ENCODE assay signal across 30 mouse cellular contexts in the genomic region with DNA sequence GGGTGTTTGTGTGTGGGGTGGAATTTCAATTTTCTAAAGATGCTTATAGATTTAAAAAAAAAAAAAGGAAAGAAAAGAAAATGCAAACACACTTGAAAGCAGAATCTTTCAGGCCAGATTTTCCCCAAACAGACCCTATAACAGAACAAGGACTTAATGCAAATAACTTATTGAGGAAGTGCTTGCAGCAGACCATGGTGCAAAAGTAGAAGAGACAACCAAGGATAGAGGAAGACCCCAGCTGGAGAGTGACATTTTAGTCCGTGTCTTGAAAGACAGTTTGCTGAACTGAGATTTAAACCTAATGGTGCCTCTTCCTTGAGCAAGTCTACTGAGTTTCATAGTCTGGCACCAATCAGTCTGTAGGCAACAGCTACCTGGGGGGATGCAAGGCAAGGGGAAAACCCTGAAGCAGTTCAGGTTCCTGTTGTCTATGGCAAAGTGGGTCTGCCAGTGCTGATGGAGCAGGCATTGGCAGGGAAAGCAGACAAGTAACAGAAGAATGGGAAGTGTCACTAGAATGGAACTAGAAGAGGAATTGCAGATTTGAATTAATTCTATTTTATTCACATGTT.
A peak's percentile ranks its signal among the peaks of the same experiment; 100 is the strongest.
DNase-seq lines count a peak whose midpoint lies in the region; ATAC-seq and TF ChIP-seq lines count a peak whose summit lies in the region.
"Had no signal": no experiment of that assay in that cellular context is flagged by ENCODE, and none has a peak within 500 bp of the region (broad histone marks: within the 10 kb centered on the region; RNA-seq: fewer than 3 reads in every experiment).

No protein-coding gene starts in this region.

- in situ Hi-C loops in CH12.LX (cut with MboI; ENCODE audit: low pct_ligation_motif_present, low pct_unique_long_range_greater_than_20kb, low sequenced_read_pairs), result no loop called here

- no peak for TF ChIP-seq POLR2A in CH12.LX (IDR thresholded peaks at IDR 0.05; ENCODE audit: low read depth, low read length)

- H3K4me3 ChIP-seq in CH12.LX (replicated peaks in 1 of 3; ENCODE audit: low read depth in 2 of 3, low read length in 2 of 3, poor library complexity in 1 of 3), result no peak overlapping the region
- H3K4me3 ChIP-seq in heart, embryonic 11.5 days (ENCODE audit: low read depth, low read length), result no peak overlapping the region
- H3K4me3 ChIP-seq: embryonic facial prominence, embryonic 10.5 days; embryonic facial prominence, embryonic 13.5 days; erythroblast, embryonic 14.5 days; forebrain, embryonic 12.5 days; forebrain, embryonic 15.5 days; heart, embryonic 13.5 days had no signal

- peak overlapping the region; percentile 59 for H3K27ac ChIP-seq in CH12.LX (ENCODE audit: insufficient read depth, low read depth)
- H3K27ac ChIP-seq in heart, embryonic 11.5 days (ENCODE audit: low read depth, low read length), result no peak overlapping the region
- H3K27ac ChIP-seq: embryonic facial prominence, embryonic 10.5 days; embryonic facial prominence, embryonic 13.5 days; forebrain, embryonic 12.5 days; forebrain, embryonic 15.5 days; heart, embryonic 13.5 days; hindbrain, embryonic 14.5 days; hindbrain, postnatal 0 days had no signal

- peaks cover 8 to 25% of the 10 kb centered on the region in 2 experiments for H3K4me1 ChIP-seq in CH12.LX (ENCODE audit: control insufficient read depth in 1 of 2, insufficient read depth in 2 of 2)
- no peaks in the 10 kb centered on the region for H3K4me1 ChIP-seq in heart, embryonic 11.5 days (ENCODE audit: control insufficient read depth, insufficient read depth, low read length)
- H3K4me1 ChIP-seq: embryonic facial prominence, embryonic 10.5 days; embryonic facial prominence, embryonic 13.5 days; forebrain, embryonic 12.5 days; forebrain, embryonic 15.5 days; heart, embryonic 13.5 days had no signal

- no peak for TF ChIP-seq CTCF in CH12.LX (conservative IDR thresholded peaks at IDR 0.05 in 1 of 2, IDR thresholded peaks at IDR 0.05 in 1 of 2; ENCODE audit: low read depth in 2 of 2, low read length in 2 of 2)

- H3K4me2 ChIP-seq in CH12.LX (ENCODE audit: insufficient read depth, low read depth, poor library complexity, severe bottlenecking), result peak overlapping the region; percentile 65
- H3K4me2 ChIP-seq in heart, embryonic 11.5 days, result no peak overlapping the region
- H3K4me2 ChIP-seq: embryonic facial prominence, embryonic 13.5 days; forebrain, embryonic 12.5 days; forebrain, embryonic 15.5 days; heart, embryonic 13.5 days; hindbrain, embryonic 14.5 days had no signal

- DNase-seq in A20 (ENCODE audit: low read depth, low spot score) (peak; percentile 59), CH12.LX (ENCODE audit: extremely low read depth) (peak; percentile 83)
- no peak for DNase-seq in cerebellum, adult 18-20 months
- DNase-seq in T-cell, adult 2 months (ENCODE audit: low spot score), result no peak
- DNase-seq: adrenal gland, adult 2 months; adrenal gland, postnatal 14 days; cerebellum, adult 11 months; cerebellum, adult 8-10 months; cerebellum, postnatal 10 days; cerebellum, postnatal 36 days; embryo, embryonic 11 days; gastrocnemius, postnatal 10 days; gastrocnemius, postnatal 36 days; heart, adult 18-20 months; heart, postnatal 14 days; heart, postnatal 4 days had no signal

- H3K9ac ChIP-seq in CH12.LX (ENCODE audit: insufficient read depth, low read depth), result no peak overlapping the region
- H3K9ac ChIP-seq in heart, embryonic 11.5 days (ENCODE audit: low read depth, low read length), result no peak overlapping the region
- H3K9ac ChIP-seq: embryonic facial prominence, embryonic 13.5 days; forebrain, embryonic 12.5 days; forebrain, embryonic 15.5 days; heart, embryonic 13.5 days; hindbrain, embryonic 14.5 days had no signal

- H3K79me2 ChIP-seq in CH12.LX (replicated peaks; ENCODE audit: control insufficient read depth, extremely low read depth, insufficient read depth, poor library complexity, severe bottlenecking), result no peaks in the 10 kb centered on the region

- 0 out of 2 replicates have a peak, but pooled peaks have one; percentile 34 for ATAC-seq in megakaryocyte progenitor cell, adult 5-6 weeks (replicated peaks; ENCODE audit: poor library complexity)
- ATAC-seq in heart, embryonic 11.5 days (replicated peaks; ENCODE audit: insufficient number of reproducible peaks, low FRiP score, low TSS enrichment), result no peak
- ATAC-seq: forebrain, embryonic 15.5 days; hindbrain, postnatal 0 days; inflammation-experienced regulatory T-cells, adult 6 months; intestine, embryonic 16.5 days; Patski had no signal

- no peaks in the 10 kb centered on the region for H3K9me3 ChIP-seq in CH12.LX (replicated peaks; ENCODE audit: low read length)
- H3K9me3 ChIP-seq in heart, embryonic 11.5 days (replicated peaks; ENCODE audit: control insufficient read depth, low read length), result no peaks in the 10 kb centered on the region
- H3K9me3 ChIP-seq: embryonic facial prominence, embryonic 10.5 days; embryonic facial prominence, embryonic 13.5 days; forebrain, embryonic 12.5 days; forebrain, embryonic 15.5 days; G1E; heart, embryonic 13.5 days had no signal

- TF ChIP-seq RAD21 in CH12.LX (IDR thresholded peaks at IDR 0.05; ENCODE audit: low read depth, low read length), result peak; percentile 33

- no peaks in the 10 kb centered on the region for H3K36me3 ChIP-seq in CH12.LX (replicated peaks in 1 of 2; ENCODE audit: control insufficient read depth in 1 of 2, insufficient read depth in 1 of 2, low read length in 1 of 2)
- H3K36me3 ChIP-seq in heart, embryonic 11.5 days (ENCODE audit: control insufficient read depth, insufficient read depth, low read length), result no peaks in the 10 kb centered on the region
- H3K36me3 ChIP-seq: embryonic facial prominence, embryonic 10.5 days; embryonic facial prominence, embryonic 13.5 days; forebrain, embryonic 12.5 days; forebrain, embryonic 15.5 days; G1E; heart, embryonic 13.5 days had no signal

- dilution Hi-C loops in CH12.LX (cut with MboI; ENCODE audit: extremely low pct_ligation_motif_present, extremely low pct_unique_long_range_greater_than_20kb, low sequenced_read_pairs), result no loop called here

- peak; percentile 87 for TF ChIP-seq EP300 in CH12.LX (IDR thresholded peaks at IDR 0.05; ENCODE audit: low read length)

- WGBS in heart, embryonic 11.5 days (ENCODE audit: insufficient replicate concordance), result 58% methylated on average over 1 of the region's 1 CpGs

- no peaks in the 10 kb centered on the region for H3K27me3 ChIP-seq in CH12.LX (replicated peaks)
- no peaks in the 10 kb centered on the region for H3K27me3 ChIP-seq in heart, embryonic 11.5 days (ENCODE audit: control insufficient read depth, insufficient read depth, low read length)
- H3K27me3 ChIP-seq: embryonic facial prominence, embryonic 13.5 days; forebrain, embryonic 12.5 days; forebrain, embryonic 15.5 days; heart, embryonic 13.5 days; Patski had no signal

TF ChIP-seq in CH12.LX, 34 proteins besides CTCF, POLR2A, EP300 and RAD21:
- peak; percentile 11; the same call in 1 of the 2 replicates for TF ChIP-seq SMC3 (IDR thresholded peaks at IDR 0.05; ENCODE audit: low read depth, low read length)
- peak; percentile 60; the same call in 1 of the 2 replicates for TF ChIP-seq MYC (IDR thresholded peaks at IDR 0.05; ENCODE audit: low read depth, low read length)
- peak; percentile 40; the same call in 1 of the 2 replicates for TF ChIP-seq JUND (conservative IDR thresholded peaks at IDR 0.05; ENCODE audit: low read depth, low read length)
- TF ChIP-seq ETS1 (conservative IDR thresholded peaks at IDR 0.05; ENCODE audit: low read depth, low read length), result peak; percentile 57
- TF ChIP-seq HCFC1 (IDR thresholded peaks at IDR 0.05; ENCODE audit: low read depth, low read length), result no peak; the same call in 1 of the 2 replicates
- TF ChIP-seq IRF4 (IDR thresholded peaks at IDR 0.05; ENCODE audit: low read depth, low read length), result peak; percentile 77; the same call in 1 of the 2 replicates
- TF ChIP-seq ELF1 (IDR thresholded peaks at IDR 0.05; ENCODE audit: low read depth, low read length), result peak; percentile 77
- no peak for TF ChIP-seq E2F4 (IDR thresholded peaks at IDR 0.05; ENCODE audit: insufficient replicate concordance, low read depth, low read length)
- TF ChIP-seq JUN (IDR thresholded peaks at IDR 0.05; ENCODE audit: insufficient read depth, low read depth, low read length), result peak; percentile 14; the same call in 1 of the 2 replicates
- peak; percentile 91 for TF ChIP-seq ZNF384 (IDR thresholded peaks at IDR 0.05; ENCODE audit: low read depth, low read length)
- peak; percentile 66 for TF ChIP-seq MEF2A (IDR thresholded peaks at IDR 0.05; ENCODE audit: borderline replicate concordance, low read depth, low read length)
- no peak for TF ChIP-seq TCF12 (IDR thresholded peaks at IDR 0.05; ENCODE audit: low read depth, low read length)
- TF ChIP-seq MAFK (IDR thresholded peaks at IDR 0.05; ENCODE audit: insufficient replicate concordance, low read length), result 0 out of 2 replicates have a peak, but pooled peaks have one; percentile 54
- TF ChIP-seq CHD2 (IDR thresholded peaks at IDR 0.05; ENCODE audit: low read length), result 0 out of 2 replicates have a peak, but pooled peaks have one; percentile 35

Comparison
In these comparisons a context has a peak if more than half of its experiments do, and no peak if none do; other contexts are left out.
1. DNase-seq: peak in A20 (single experiment) and CH12.LX (single experiment); none in cerebellum, adult 18-20 months (0 of 2) and T-cell, adult 2 months (single experiment).